Comparison of ENCODE assay signal across 9 mouse cellular contexts in the genomic region with DNA sequence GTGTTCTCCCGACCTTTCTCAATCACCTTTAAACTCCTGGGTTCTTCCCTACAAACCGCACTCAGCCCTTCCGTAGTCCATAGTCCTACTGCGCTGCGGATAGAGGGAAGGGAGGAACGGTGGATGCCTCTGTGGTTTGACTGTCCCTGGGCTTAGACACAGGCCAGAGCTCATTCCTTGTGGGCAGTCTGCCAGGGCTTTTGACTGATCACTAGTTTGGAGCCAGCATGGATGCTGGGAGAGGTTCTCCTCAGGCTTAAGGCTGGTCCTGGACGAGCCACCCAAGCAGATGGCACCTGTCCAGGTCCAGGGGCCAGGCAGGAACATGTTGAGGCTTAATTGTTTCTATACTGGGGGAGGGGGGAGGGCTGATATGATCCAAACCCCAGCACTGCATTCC.
DNase-seq lines count a peak whose midpoint lies in the region; ATAC-seq and TF ChIP-seq lines count a peak whose summit lies in the region.
"Had no signal": no experiment of that assay in that cellular context is flagged by ENCODE, and none has a peak within 500 bp of the region (broad histone marks: within the 10 kb centered on the region; RNA-seq: fewer than 3 reads in every experiment).

No protein-coding gene starts in this region.

- no peak overlapping the region for H3K4me3 ChIP-seq in hindbrain, postnatal 0 days (ENCODE audit: low read length)
- no peak overlapping the region for H3K4me3 ChIP-seq in hindbrain, embryonic 16.5 days (ENCODE audit: low read length)
- H3K4me3 ChIP-seq in heart, embryonic 14.5 days (ENCODE audit: control insufficient read depth in 1 of 2, insufficient read depth in 1 of 2, low read depth in 1 of 2, low read length in 2 of 2): no peak overlapping the region
- H3K4me3 ChIP-seq: layer of hippocampus, adult 2 months had no signal

- peaks cover 6% of the 10 kb centered on the region; the same call in 1 of the 2 replicates for H3K4me1 ChIP-seq in hindbrain, postnatal 0 days (ENCODE audit: insufficient read depth, low read length)
- no peaks in the 10 kb centered on the region; the same call in 1 of the 2 replicates for H3K4me1 ChIP-seq in hindbrain, embryonic 16.5 days (ENCODE audit: control insufficient read depth, insufficient read depth, low read depth, low read length)
- peaks cover 40 to 42% of the 10 kb centered on the region in 2 experiments for H3K4me1 ChIP-seq in heart, embryonic 14.5 days (ENCODE audit: control insufficient read depth in 2 of 2, insufficient read depth in 2 of 2, low read length in 2 of 2)

- no peak overlapping the region for H3K27ac ChIP-seq in hindbrain, postnatal 0 days
- H3K27ac ChIP-seq in hindbrain, embryonic 16.5 days (ENCODE audit: low read depth, low read length): no peak overlapping the region
- peak overlapping the region; percentile 10 to 71; a peak in 3 of 4 replicates for H3K27ac ChIP-seq in heart, embryonic 14.5 days (replicated peaks in 1 of 2; ENCODE audit: control insufficient read depth in 1 of 2, insufficient read depth in 1 of 2, low read depth in 2 of 2, low read length in 2 of 2)
- H3K27ac ChIP-seq: layer of hippocampus, adult 2 months had no signal

- H3K36me3 ChIP-seq in hindbrain, postnatal 0 days (ENCODE audit: insufficient read depth, low read length): no peaks in the 10 kb centered on the region
- no peaks in the 10 kb centered on the region for H3K36me3 ChIP-seq in hindbrain, embryonic 16.5 days (ENCODE audit: control insufficient read depth, insufficient read depth, low read length)
- peaks cover 2% of the 10 kb centered on the region; the same call in 1 of the 2 replicates for H3K36me3 ChIP-seq in heart, embryonic 14.5 days (ENCODE audit: control insufficient read depth, insufficient read depth, low read length)

- no peak overlapping the region for H3K9ac ChIP-seq in hindbrain, postnatal 0 days (replicated peaks; ENCODE audit: low read length)
- H3K9ac ChIP-seq in hindbrain, embryonic 16.5 days (ENCODE audit: low read depth, low read length): no peak overlapping the region
- H3K9ac ChIP-seq in heart, embryonic 14.5 days (ENCODE audit: low read length): no peak overlapping the region

- H3K9me3 ChIP-seq in hindbrain, postnatal 0 days (ENCODE audit: low read length): no peaks in the 10 kb centered on the region
- H3K9me3 ChIP-seq in hindbrain, embryonic 16.5 days (ENCODE audit: control insufficient read depth, low read length): no peaks in the 10 kb centered on the region
- H3K9me3 ChIP-seq in heart, embryonic 14.5 days (ENCODE audit: control insufficient read depth, low read length): no peaks in the 10 kb centered on the region

- peak; percentile 77 for DNase-seq in hindbrain, postnatal 0 days (ENCODE audit: low spot score)
- peak; percentile 70 for DNase-seq in urinary bladder, postnatal 14 days (ENCODE audit: low spot score)
- DNase-seq in urinary bladder, postnatal 10 days (ENCODE audit: low spot score): no peak
- no peak for DNase-seq in Muller cell, postnatal 12 days (ENCODE audit: inconsistent ontology term)
- no peak for DNase-seq in urinary bladder, adult 2 months (ENCODE audit: low spot score)
- DNase-seq in thymus, postnatal 14 days: no peak

- H3K27me3 ChIP-seq in hindbrain, postnatal 0 days (ENCODE audit: insufficient read depth, low read length): no peaks in the 10 kb centered on the region
- no peaks in the 10 kb centered on the region for H3K27me3 ChIP-seq in hindbrain, embryonic 16.5 days (replicated peaks; ENCODE audit: control insufficient read depth, insufficient read depth, low read length)
- no peaks in the 10 kb centered on the region for H3K27me3 ChIP-seq in heart, embryonic 14.5 days (ENCODE audit: control insufficient read depth, insufficient read depth, low read length)

- TF ChIP-seq CTCF in hindbrain, postnatal 0 days (IDR thresholded peaks at IDR 0.05; ENCODE audit: low read depth): no peak

- H3K4me2 ChIP-seq in hindbrain, postnatal 0 days (ENCODE audit: low read depth, low read length): no peak overlapping the region
- no peak overlapping the region for H3K4me2 ChIP-seq in hindbrain, embryonic 16.5 days (ENCODE audit: low read length)
- peak overlapping the region; percentile 10; the same call in 1 of the 2 replicates for H3K4me2 ChIP-seq in heart, embryonic 14.5 days (ENCODE audit: low read length)

- 59% methylated on average over 7 of the region's 7 CpGs for WGBS in hindbrain, postnatal 0 days
- WGBS in hindbrain, embryonic 16.5 days: 76% methylated on average over 7 of the region's 7 CpGs
- 41% methylated on average over 7 of the region's 7 CpGs for WGBS in heart, embryonic 14.5 days

- ATAC-seq in hindbrain, postnatal 0 days: 0 out of 2 replicates have a peak, but pooled peaks have one; percentile 28
- ATAC-seq in hindbrain, embryonic 16.5 days: no peak
- ATAC-seq in heart, embryonic 14.5 days (ENCODE audit: insufficient number of reproducible peaks, insufficient read depth, low FRiP score, low read depth): no peak; the same call in 1 of the 2 replicates

Comparison
In these comparisons a context has a peak if more than half of its experiments do, and no peak if none do; other contexts are left out.
1. DNase-seq: peak in hindbrain, postnatal 0 days (single experiment) and urinary bladder, postnatal 14 days (single experiment); none in urinary bladder, postnatal 10 days (single experiment), Muller cell, postnatal 12 days (single experiment), urinary bladder, adult 2 months (single experiment) and thymus, postnatal 14 days (single experiment).
2. H3K27ac ChIP-seq: peak in heart, embryonic 14.5 days (2 of 2); none in hindbrain, postnatal 0 days (single experiment) and hindbrain, embryonic 16.5 days (single experiment).